Mouse (Mus musculus) lung, postnatal 10 days (tissue): ENCODE results near the gene Pcolce.
A peak's percentile ranks its signal among the peaks of the same experiment; 100 is the strongest.
"Not testable (repeated sequence)": the region's sequence is repeated elsewhere in the genome, so short reads cannot be mapped to it uniquely, and the experiment has no call there.

Source experiments
- DNase-seq: peaks from one replicate; pipeline ENCODE4 v3.0.0; 2021

Pcolce gene

DNA sequence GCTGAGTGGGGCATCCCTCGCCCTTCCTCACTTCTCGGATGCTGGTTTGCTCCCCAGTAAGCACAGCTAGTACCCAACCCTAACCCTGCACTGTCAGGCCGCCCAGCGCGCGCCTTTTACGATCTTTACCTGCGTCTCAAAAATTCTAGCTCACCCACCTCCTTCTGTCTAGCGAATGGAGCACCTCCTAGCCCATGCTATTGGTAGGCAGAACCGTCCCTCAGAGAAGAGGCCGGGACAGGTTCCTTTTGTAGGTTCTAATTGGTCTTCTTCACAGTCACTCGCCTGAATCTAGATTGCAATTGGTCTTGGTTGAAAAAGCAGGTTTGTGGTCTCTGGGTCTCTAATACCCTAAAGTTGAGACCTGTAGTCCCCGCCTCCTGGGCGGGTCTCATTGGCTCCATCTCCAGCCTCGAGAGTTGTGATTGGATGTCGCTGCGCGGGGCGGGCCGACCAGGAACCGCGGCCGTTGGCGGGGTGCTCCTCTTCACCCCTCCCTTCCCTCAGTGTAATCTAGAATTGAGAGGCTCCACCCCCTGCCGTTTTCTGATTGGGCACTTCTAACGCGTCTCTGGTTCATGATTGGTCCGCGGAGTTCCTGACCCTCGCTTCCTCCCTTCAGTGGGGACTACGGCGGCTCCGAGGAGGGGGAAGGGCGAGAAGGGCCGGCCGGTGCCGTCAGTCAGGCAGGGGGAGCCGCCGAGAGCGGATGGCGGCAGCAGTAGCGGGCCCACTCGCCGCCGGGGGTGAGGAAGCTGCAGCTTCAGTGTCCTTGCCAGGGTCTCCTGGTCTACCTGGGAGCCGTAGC is 15.1 kb upstream of the Pcolce start, which contains the start of the genes Fbxo24, Lrch4 and Gm20605:
TSS of gene Fbxo24 (minus strand) at position 505 of the 808 bp plus-strand sequence.
TSS of gene Lrch4 (plus strand) at position 624 of the 808 bp plus-strand sequence.
TSS of gene Gm20605 (plus strand) at position 678 of the 808 bp plus-strand sequence.
- peak; percentile 100 for DNase-seq

GRCm38 (mm10) chr5:137627991-137628390 is 14.4 kb upstream of the Pcolce start:
- peak; percentile 52 for DNase-seq

DNA sequence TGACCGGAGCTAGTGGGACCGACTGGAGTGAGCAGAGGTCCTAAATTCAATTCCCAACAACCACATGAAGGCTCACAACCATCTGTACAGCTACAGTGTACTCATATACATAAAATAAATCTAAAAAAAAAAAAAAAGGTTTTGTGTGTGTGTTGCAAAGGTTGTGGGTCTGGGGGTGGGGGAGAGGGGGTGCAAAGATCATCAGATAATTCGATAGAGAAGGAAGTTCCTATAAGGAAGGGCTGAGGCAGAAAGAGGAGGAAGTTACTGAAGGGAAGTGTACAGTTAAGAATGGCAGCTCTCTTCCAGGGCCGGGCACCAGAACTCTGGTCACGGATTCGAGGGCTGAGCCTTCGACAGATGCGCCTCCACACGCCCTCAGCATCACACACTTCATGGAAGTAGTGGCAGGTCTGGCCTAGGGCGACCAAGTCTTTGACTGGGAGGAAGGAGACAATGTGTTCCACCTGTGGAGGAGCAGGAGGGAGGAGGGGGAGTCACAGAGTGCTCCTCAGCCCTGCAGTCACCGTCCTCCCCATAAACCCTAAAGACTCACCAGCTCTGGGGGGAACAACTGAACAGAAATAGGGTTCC is 10.4 kb upstream of the Pcolce start:
- no peak for DNase-seq

DNA sequence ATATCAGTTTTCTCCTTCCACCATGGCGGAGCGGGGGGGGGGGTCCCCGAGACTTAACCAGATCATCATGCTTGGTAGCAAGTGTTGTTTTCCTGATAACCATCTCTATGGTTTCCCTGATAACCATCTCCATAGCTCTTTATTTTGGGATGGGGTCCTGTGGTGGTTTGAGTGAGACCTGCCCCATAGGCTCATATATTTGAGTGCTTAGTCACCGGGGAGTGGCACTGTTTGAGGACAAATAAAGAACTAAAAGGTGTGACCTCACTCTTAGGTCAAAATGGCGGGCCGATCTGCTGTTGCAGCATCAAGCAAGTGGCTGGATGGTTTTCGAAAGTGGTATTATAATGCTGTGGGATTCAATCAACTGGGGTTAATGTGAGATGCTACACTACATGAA is 1.8 kb upstream of the Pcolce start:
- DNase-seq = no peak

GRCm38 (mm10) chr5:137614921-137615320 is 1.3 kb upstream of the Pcolce start:
- DNase-seq = not testable (repeated sequence)

DNA sequence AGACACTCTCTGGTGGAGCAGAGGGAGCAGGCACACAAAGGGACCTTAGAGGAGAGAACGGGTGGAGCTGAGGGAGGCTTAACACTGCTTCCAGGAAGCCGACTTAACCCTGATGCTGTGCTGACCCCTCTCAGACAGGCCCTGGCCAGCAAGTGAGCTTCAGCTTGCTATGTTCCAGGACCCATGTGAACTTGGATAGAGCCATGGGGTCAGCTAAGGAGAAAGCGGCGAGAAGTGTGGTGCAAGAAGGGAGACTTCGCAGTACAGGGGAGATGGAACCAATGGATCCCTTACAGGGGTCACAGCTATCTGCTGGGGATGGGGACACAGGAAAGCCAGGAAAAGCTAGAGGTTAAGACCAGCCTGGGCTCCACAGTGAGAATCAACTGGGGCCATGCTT is 508 bp downstream of the Pcolce start:
- DNase-seq = no peak

DNA sequence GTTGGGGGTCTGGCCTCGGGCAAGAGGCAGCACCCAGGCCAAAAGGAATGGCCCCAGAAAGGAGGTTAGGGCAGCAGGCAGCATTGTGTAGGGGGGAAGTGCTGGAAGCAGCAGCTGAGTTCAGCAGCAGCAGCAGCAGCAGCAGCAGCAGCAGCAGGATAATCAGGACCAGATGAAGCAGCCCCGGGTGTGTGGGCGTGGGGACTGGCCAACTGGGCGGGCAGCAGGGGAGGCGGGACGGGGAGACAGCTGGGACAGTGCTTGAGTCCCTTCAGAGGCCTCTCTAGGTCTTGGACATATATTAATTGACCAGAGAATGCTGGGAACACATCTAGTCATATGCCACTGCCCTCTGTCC is 2.4 kb downstream of the Pcolce start:
- peak; percentile 89 for DNase-seq

DNA sequence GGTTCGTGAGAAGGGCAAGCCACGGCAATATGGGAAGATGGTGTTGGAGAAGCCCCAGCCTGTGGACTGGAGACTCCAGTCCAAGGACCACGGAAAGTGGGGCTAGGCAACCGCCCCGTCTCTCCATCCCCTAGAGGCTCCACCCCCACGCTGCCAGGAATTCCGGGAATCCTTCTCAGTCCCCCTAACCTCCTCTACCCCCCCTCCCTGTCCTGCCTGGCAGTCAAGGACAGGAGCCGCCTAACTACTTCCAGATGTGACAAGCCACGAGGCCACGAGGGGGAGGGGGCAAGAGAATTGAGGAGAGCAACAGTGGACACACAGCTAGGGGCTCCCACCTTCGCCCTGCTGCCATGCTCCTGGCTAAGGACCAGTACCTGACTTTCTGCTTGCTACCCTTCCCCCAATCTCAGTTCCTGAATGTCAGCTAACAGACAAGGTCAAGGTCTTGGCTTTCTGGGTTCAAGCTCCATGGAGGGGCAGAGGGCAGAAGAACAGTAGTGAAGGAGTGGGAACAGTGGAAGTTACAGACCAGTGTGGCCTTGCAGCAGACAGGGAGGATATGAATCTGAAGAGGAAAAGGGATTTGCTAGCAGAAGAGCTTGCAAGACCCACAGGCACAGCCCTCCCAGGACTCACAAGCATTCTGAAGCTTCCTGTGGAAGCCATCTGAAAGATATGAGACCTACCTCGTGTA is 2.9 kb downstream of the Pcolce start:
- peak; percentile 92 for DNase-seq

GRCm38 (mm10) chr5:137610056-137610455 is 3.5 kb downstream of the Pcolce start:
- no peak for DNase-seq

- DNase-seq = no peak
Observed at GRCm38 (mm10) chr5:137609292-137609691, 4.3 kb downstream of the Pcolce start.

DNA sequence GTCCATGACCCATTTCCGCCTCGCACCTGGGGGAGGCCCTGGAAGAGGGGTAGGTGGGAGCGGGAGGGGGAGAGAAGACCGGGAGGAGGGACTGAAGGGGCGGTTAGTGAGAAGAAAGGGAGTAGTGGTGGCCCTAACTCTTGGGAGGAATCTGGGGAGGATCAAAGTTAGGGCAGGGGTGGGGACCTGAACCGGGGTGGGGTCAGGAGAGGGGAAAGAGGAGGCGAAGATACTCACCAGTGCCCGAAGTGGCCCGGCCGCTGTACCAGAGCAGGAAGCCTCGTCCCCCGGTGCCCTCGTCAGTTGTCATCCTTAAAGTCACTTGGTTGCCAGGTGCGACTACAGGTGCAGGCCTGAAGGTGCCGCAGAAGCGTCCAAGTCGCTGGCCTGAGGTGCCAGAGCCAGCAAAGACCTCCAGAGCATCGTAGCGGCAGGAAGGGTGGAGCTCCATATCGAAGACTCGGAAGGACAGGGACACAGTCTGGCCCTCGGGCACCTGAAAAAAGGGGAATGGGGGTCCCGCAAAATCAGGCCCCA is 4.9 kb downstream of the Pcolce start:
- DNase-seq = peak; percentile 24

DNA sequence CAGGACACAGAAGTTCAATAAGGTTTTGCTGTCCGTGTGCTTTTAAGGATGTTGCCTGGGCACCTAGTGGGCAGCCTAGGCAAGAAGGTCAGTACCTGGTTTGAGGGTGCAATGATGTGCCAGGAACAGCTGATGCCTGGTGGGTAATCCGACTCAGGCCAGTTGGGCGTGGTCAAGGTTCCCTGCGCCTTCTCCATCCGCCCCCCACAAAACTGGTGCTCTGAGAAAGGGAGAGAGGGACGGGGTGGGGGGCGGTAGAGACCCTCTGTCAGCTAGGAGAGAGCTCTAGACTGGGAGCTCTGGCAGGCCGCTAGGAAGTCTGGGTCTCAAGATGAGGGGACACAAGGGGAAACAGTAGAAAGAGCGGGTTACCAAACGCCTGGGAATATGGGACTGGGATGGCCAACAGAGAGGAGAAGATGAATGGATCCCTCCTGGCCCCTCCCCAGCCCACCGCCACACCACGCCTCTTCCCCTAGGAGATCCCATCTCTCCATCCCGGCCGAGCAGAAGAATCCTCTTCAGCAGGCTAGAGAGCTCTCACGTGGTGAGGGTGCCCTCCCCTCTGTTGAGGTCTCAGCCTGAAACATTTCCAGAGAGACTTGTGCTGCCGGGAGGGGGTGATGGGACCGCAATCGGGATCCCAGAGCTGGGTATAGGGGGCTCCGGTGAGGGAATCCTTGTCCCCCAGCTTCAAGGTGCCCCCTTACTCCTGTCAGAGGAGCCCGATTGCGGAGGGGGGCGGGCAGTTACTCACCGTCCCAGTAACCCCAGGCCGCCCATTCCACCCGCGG is 5.5 kb downstream of the Pcolce start:
- DNase-seq = no peak

DNA sequence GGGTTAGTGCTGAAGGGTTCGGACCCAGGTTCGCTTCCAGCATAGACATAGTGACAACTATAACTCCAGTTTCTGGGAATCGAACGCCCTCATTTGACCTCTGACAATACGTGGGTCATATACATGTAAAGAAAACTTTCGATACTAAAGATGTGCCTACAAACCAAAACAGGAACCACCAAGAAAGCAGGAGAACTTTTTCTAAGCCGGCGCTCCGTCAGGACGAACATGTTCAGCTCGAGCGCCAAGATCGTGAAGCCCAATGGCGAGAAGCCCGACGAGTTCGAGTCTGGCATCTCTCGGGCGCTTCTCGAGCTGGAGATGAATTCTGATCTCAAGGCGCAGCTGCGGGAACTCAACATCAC is 12.2 kb downstream of the Pcolce start:
- DNase-seq = peak; percentile 56

DNA sequence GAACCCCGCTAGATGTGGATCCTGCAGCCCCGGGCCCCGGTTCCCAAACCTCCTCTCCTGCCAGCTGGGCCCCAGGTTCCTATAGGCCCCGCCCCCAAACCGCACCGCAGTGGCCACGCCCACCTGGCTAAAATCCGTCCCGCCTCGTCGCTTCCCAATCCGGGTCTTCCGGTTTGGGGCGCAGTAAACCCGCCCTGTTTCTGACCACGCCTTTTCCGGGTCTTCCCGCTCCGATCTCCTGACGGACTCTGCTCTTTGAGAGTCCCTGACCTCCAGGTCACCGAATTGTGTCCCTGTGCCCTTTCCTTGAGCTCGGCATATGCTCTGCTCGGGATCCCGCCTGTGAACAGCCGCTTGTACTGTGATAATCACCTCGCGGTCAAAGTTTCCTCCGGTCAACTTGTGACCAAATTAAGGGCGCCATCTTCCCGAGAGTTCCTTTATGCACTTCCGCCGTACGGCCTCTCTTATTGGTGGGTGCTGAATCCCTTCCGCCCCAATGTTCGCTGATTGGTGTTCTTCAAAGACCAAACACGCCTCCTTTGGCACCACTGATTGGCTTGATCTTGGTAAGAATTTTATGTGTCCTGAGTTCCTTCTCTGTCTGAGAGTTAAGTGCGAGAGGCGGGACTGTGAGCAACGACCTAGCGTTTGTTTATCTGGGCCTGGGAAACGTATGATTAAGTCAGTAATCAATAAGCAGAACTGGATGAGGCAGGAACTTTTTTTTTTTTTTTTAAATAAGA is 12.8 kb downstream of the Pcolce start, which contains the start of gene Mospd3:
TSS of gene Mospd3 (minus strand) at position 440 of the 746 bp plus-strand sequence.
- peak; percentile 98 for DNase-seq

DNA sequence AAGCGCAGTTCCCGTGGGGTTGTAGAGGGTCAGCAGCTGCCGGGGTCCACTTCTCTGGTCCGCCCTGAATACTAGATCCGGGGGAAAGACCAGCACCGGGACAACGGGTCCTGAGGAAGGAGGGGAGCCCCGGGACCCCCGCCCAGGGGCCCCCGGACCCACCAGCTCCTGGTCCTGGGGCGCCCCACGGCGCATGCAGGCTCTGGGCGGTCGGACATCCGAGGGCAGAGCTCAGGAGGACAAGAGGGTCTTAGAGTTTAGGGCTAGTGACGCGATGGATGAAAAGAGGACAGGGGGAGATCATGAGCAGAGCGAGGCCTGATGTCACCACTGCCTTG is 13.3 kb downstream of the Pcolce start:
- DNase-seq = no peak

GRCm38 (mm10) chr5:137599600-137599999 is 14.0 kb downstream of the Pcolce start:
- no peak for DNase-seq

GRCm38 (mm10) chr5:137598100-137598826 is 15.3 kb downstream of the Pcolce start:
- no peak for DNase-seq

- DNase-seq = no peak
Observed at GRCm38 (mm10) chr5:137597625-137598024, 16.0 kb downstream of the Pcolce start.

- peak; percentile 39 for DNase-seq
Observed at GRCm38 (mm10) chr5:137596601-137597261, 16.9 kb downstream of the Pcolce start.

GRCm38 (mm10) chr5:137595921-137596320 is 17.7 kb downstream of the Pcolce start:
- no peak for DNase-seq

DNA sequence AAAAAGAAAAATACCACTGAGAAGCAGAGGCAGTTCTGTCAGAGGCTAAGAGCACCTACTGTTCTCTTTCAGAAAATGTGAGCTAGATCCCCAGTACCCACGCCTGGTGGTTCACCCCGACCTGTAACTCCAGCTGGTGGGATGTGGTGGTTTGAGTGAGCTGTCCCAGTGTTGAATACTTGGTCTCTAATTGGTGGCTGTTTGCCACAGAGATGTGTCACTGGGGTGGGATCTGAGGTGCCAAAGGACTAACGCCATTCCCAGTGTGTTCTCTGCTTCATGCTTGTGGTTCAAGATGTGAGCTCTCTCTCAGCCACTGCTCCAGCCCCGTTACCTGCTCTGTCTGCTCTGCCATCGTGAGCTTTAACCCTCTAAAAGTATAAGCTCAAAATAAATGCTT is 23.1 kb downstream of the Pcolce start:
- no peak for DNase-seq
